Mouse (Mus musculus) G1E (cell line): Measurements from ENCODE around the gene Zdhhc22.

Source experiments
- CTCF ChIP-seq: IDR thresholded peaks from 2 replicates; pipeline ENCODE4 v1.5.1; 2012; ENCODE audit warnings: low read depth, low read length, inconsistent platforms, mixed read lengths
- GATA1 ChIP-seq: IDR thresholded peaks from 2 replicates; pipeline ENCODE4 v1.6.1; 2012; ENCODE audit warnings: borderline replicate concordance, low read length, inconsistent platforms, mixed read lengths
- GATA2 ChIP-seq: IDR thresholded peaks from 2 replicates; pipeline ENCODE4 v1.6.1; 2012; ENCODE audit warnings: low read depth, low read length, inconsistent platforms, borderline replicate concordance
- POLR2AphosphoS5 ChIP-seq: IDR thresholded peaks from 2 replicates; pipeline ENCODE4 v1.6.1; 2012; ENCODE audit warnings: low read depth, low read length, inconsistent platforms; ENCODE audit not compliant: insufficient replicate concordance
- TAL1 ChIP-seq: conservative IDR thresholded peaks from 2 replicates; pipeline ENCODE4 v1.6.1; 2012; ENCODE audit warnings: low read depth, low read length, inconsistent platforms, mixed read lengths

DNA sequence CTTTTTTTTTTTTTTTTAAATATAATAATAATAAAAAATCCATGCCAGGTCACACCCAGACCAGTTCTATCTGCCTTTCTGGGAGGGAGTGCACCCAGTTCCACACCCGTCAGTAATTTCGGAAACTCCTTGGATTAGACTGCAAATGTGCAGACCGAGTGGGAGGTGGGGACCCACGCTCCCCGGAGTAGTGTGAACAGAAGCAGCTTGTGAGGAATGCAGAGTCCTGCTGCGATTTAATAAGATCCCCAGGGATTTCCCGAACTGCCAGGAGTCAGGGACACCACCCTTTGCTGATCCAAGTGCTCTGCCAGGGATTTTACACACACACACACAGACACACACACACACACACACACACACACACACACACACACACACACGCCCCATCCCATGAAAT lies 16.5 kb downstream of the Zdhhc22 start:
- no peak for TF ChIP-seq CTCF
- TF ChIP-seq GATA1 = no peak
- TF ChIP-seq GATA2 = no peak
- TF ChIP-seq TAL1 = no peak
- no peak for TF ChIP-seq POLR2AphosphoS5
